Mouse (Mus musculus) kidney, postnatal 4 days (tissue): ENCODE data around the gene Ahsg.

Source experiments
- DNase-seq, 2 experiments: peaks; one replicate each; pipeline ENCODE4 v3.0.0; 2021; ENCODE audit warnings: mixed read lengths in 2 of 2

The Ahsg gene

GRCm38 (mm10) chr16:22888835-22889234 is 2.2 kb upstream of the Ahsg start:
- DNase-seq = no peak

- no peak for DNase-seq
These were observed 1.4 kb upstream of the Ahsg start for GRCm38 (mm10) chr16:22889716-22890115.

- no peak for DNase-seq
These were observed 667 bp downstream of the Ahsg start for GRCm38 (mm10) chr16:22891733-22892154.

GRCm38 (mm10) chr16:22894095-22894494 is 3.0 kb downstream of the Ahsg start:
- no peak for DNase-seq

GRCm38 (mm10) chr16:22896618-22897017 is 5.5 kb downstream of the Ahsg start:
- DNase-seq = no peak

- no peak for DNase-seq
These were observed 8.3 kb downstream of the Ahsg start for GRCm38 (mm10) chr16:22899346-22899745.

- no peak for DNase-seq
These were observed 8.9 kb downstream of the Ahsg start for GRCm38 (mm10) chr16:22899866-22900570.

- DNase-seq = no peak
These were observed 10.2 kb downstream of the Ahsg start for GRCm38 (mm10) chr16:22901326-22901725.

GRCm38 (mm10) chr16:22909290-22909689 is 18.2 kb downstream of the Ahsg start:
- no peak for DNase-seq

GRCm38 (mm10) chr16:22911986-22912385 is 20.9 kb downstream of the Ahsg start:
- no peak for DNase-seq

GRCm38 (mm10) chr16:22912886-22913285 is 21.8 kb downstream of the Ahsg start:
- DNase-seq = no peak

GRCm38 (mm10) chr16:22914276-22914675 is 23.2 kb downstream of the Ahsg start:
- no peak for DNase-seq

GRCm38 (mm10) chr16:22918034-22918433 is 27.0 kb downstream of the Ahsg start, which contains the start of gene Fetub:
Gene Fetub (plus strand): TSS chr16:22918334.
- no peak for DNase-seq

GRCm38 (mm10) chr16:22918664-22919312 is 27.7 kb downstream of the Ahsg start:
- DNase-seq = no peak

GRCm38 (mm10) chr16:22919971-22920854 is 29.1 kb downstream of the Ahsg start:
- peak; percentile 40 to 61 for DNase-seq

- DNase-seq = no peak
These were observed 30.7 kb downstream of the Ahsg start for GRCm38 (mm10) chr16:22921761-22922160.

- DNase-seq = no peak
These were observed 31.4 kb downstream of the Ahsg start for GRCm38 (mm10) chr16:22922433-22922832.

GRCm38 (mm10) chr16:22929575-22929974 is 38.5 kb downstream of the Ahsg start:
- no peak for DNase-seq

GRCm38 (mm10) chr16:22931431-22932200 is 40.5 kb downstream of the Ahsg start:
- no peak for DNase-seq

GRCm38 (mm10) chr16:22937631-22938030 is 46.6 kb downstream of the Ahsg start:
- DNase-seq = no peak

GRCm38 (mm10) chr16:22938541-22938940 is 47.5 kb downstream of the Ahsg start:
- DNase-seq = no peak

- no peak for DNase-seq
These were observed 48.1 kb downstream of the Ahsg start for GRCm38 (mm10) chr16:22939120-22939695.
